Mouse (Mus musculus) right cerebral cortex, postnatal 4 days (tissue): ENCODE data around the gene Adgrg5.

Source experiments
- DNase-seq: peaks from one replicate; pipeline ENCODE4 v3.0.0-alpha.2; 2022

Gene Adgrg5

DNA sequence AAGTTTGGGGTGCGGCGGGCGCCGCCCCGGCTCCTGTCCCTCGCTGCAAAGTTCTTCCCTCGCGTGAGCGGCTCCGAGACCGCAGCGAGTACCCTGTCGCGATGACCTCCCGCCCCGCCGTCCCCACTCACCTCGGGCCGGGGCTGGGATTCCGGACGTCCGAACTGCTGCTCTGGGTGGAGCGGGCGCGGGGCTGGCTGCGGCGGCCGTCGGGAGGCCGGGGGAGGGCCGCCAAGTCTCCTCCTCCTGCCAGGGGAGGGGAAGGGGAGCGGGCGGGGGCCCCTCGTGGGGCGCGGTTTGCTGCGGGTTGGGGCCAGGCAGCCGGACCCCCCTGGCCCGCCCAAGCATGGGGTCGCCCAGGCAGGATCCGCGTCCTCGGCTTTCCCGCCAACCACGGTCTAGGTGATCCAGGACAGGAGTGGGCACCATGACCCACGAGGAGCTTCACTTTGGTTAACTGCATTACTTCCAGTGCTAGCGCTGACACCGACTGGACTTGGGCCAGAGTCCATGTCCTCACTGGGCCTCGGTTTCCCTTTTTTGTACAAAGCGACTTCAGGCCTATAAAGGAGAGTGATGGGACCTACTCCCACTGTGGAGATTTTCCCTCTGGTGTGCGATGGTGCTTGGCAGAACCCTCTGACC lies 5.5 kb upstream of the Adgrg5 start, which contains the start of gene Ccdc102a:
Ccdc102a (minus strand) TSS at position 248 of the 645 bp plus-strand sequence.
- peak; percentile 21 for DNase-seq

DNA sequence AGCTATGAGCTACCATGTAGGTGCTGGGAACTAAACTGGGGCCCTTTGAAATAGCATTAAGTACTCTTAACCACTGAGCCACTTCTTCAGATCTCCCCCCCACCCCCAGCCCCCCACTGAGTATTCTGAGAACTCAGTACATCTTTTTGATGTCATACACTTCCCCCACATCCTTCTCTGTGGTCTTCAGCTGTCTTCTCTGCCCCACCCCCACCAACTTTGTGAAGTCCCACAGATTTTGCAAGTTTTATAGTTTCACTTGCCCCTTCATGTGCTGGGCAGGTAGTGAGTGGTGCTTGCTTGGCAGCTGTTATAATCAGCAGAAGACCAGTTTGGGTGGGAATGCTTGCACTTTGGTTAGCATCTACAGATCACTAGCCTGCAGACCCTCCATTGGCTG lies 4.2 kb upstream of the Adgrg5 start:
- DNase-seq, result no peak

DNA sequence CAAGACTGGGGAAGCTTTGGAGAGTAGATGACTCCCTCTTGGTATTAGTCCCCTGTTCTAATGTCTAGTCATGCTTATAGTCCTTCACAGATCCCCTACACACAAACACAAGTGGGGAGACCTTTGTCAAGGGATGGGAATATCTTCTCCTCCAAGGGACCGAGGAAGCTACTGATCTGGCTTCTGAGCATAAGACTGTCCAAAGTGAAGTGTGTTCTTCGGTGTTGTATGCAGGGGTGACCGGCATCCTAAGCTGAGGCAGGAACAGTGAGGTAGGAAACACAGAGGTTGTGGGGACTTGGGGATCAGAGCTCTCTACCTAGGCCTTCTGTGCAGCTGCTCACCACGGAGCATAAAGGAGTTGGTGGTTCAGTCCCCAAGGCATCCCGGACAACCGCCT lies 1.3 kb upstream of the Adgrg5 start:
- DNase-seq, result no peak

DNA sequence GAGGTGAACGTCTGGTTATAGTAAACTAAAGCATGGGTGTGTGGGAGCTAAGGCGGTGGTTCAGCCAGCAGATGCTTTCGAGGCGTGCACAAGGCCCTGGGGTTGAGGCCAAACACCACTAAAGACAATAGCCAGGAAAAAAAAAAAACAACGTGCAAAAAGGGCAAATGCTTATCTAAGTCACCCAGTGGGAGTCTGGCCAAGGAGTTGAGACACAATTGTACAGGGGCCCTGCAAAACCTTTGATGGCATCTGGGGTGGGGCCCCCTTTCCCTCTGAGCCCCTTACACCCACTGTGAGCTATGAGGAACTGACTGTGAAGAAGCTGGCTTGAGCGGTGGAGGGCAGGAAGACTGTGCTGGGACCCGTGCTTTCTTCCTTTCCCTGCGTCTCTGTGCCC lies 892 bp upstream of the Adgrg5 start:
- no peak for DNase-seq

DNA sequence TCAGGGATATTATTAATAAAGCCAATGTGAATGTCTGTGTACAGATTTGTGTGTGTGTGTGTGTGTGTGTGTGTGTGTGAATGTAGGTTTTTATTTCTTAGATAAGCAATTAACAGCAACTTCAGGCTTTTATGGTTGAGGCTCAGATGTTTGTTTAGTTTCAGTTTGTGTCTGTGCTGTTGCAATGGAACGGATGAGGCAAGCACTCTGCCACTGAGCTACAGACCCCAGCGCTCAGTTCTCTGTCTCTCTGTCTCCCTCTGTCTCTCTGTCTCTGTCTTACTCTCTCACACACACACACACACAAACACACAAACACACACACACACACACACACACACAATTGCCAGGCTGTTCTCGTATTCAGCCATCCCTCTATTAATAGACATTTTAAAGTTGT lies 4.7 kb downstream of the Adgrg5 start:
- no peak for DNase-seq

DNA sequence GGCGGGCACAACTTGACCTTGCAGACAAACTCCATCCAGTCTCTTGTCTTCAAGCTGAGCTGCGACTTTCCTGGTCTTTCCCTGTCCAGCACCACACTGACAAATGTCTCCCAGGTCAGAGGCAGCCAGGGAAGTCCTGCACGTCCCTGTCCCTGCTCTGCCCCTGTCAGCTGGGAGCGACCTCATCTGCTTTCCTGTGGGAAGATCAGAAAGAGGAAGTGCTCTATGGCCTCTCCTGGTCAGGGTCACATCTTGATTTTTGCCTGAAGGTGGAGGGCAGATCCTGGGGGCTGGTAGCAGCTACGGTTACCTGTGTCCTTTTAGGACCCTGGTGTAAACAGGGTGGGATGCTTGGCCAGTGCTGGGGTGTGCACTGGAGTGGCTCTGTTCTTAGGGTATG lies 10.4 kb downstream of the Adgrg5 start:
- no peak for DNase-seq

DNA sequence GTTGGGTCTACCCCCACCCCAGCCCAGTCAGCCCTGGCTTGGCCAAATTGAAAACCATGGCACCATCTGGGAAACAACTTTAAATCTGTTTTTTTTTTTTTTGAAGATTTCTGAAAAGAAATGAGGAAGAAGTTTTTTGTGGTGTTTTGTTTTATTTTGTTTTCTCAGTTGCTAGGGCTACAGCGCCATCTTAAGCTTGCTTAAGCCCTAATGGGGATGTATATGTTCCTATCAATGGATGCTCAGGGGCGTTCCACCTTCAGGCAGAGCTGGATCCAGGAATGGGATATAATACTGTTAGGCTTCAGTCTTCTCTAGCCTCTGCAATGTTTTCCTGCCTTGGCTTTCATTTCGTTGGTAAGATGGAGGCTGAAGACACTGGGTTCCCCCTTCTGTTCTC lies 11.7 kb downstream of the Adgrg5 start:
- no peak for DNase-seq

DNA sequence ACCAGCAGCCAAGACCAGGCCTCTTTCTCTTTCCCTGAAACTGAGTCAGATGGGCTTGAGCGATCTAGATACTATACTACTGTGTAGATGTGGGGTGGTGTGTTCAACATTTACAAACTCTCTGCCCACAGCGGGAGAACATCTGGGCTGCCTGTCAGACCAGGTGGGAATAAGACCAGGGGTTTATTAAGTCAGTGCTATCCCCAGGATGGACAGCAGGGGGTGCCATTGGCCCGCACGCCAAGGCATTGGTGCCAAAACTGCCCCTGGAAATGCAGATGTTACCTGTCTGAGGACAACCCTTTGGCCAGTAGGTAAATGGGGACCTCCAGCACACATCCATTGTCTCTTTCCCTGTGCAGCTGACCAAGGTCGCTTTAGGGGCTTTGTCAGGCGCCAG lies 19.1 kb downstream of the Adgrg5 start:
- DNase-seq, result peak; percentile 70

DNA sequence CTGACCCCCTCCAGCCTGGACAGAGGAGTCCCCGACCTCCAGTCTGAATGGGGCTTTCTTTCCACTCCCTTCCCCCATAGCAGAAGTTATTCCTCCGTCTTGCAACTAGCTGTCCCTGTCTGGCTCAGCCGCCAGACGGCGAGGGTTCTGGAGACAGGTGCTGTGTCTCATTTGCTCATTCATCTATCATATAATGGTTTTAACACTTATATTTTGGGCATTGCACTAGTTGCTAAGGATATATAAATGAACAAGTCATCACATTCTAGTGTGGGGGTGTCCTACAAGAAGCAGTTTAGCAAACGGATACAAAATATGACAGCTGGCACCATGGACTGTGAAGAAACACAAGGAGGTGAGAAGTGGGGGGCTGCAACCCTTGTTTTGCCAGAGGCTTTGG lies 21.7 kb downstream of the Adgrg5 start:
- peak; percentile 54 for DNase-seq

DNA sequence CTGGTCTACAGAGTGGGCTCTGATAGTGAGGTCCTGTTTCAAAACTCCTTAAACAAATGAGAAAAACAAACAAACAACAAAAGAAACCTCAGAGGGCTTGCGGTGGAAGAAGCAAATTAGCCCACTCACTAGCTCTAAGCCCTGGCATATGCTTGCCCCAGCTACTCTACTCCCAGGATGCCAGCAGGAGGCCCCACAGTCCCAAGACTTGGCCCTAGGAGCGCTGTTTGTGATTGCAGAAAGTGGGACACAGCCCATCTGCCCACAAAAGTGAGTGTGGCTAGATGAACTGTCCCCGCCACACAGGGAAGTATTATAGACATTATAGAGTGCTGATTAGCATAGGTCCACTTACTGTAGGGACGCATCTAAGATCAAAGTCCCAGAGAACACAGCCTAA lies 24.9 kb downstream of the Adgrg5 start:
- no peak for DNase-seq

DNA sequence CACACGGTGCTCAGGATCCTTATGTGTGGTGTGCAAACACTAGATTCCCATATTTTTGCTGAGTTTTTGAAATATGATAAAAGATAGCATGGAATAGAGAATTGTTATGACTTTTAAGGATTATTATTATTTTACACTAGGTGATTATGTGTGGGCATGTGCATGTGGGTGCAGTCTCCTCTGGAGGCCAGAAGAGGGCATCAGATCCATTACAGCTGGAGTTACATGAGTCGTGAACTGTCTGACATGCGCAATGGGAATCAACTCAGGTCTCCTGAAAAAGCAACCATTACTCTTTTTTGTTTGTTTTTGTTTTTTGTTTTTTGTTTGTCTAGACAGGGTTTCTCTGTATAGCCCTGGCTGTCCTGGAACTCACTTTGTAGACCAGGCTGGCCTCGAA lies 25.5 kb downstream of the Adgrg5 start:
- no peak for DNase-seq

DNA sequence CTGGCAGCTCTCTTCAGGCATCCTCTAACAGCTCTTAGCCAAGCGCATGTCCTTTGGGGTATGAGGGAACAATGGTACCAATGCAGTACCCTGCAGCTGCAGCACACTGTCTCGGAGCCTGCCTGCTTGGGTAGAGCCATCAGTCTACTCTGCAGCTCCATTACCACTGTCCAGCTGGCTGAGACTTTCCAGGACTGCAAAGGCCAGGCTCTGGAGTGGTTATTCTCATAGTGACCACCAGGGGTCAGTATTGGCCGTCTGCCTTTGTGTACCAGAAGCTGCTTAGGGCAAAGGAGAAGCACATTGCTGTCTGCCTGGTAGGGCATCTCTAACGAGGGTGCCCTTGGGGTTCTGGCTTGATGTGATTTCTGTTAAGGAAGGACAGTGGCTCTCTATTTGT lies 26.6 kb downstream of the Adgrg5 start:
- DNase-seq, result peak; percentile 57

DNA sequence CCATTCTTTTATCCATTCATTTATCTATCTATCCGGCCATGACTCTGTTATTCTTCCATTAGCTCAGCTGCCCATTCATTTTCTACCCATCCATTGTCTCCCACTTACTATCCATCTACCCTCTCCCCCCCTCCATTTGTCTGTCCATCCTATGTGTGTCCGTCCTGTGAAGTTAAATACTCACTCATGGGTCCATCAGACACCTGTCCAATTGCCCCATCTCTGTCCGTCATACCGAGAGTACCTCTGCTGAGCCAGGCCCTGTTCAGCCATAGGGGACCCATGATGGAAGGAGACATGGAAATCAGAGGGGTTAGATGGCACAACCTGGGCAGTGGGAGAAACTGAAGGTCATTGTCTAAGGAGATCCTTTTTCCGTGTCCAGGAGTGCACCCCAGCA lies 27.0 kb downstream of the Adgrg5 start:
- no peak for DNase-seq

DNA sequence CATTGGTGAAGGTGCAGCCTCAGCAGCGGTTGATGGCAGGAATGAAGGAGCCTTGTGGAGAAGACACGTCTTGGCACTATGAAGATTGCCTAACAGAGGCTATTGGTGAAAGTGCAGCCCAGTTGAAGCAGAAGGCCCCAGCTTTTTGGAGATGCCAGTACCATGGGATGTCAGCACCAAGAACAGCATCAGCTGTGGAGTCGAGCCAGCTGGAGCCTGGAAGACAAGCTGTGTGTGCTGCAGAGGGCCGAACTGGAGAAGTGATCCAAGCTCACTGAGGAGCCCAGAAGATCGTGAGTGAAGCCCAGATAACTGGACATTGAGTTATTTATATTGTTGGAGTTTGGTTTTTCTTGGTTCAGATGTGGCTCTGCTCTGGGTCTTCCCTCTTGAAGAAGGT lies 28.6 kb downstream of the Adgrg5 start:
- no peak for DNase-seq

DNA sequence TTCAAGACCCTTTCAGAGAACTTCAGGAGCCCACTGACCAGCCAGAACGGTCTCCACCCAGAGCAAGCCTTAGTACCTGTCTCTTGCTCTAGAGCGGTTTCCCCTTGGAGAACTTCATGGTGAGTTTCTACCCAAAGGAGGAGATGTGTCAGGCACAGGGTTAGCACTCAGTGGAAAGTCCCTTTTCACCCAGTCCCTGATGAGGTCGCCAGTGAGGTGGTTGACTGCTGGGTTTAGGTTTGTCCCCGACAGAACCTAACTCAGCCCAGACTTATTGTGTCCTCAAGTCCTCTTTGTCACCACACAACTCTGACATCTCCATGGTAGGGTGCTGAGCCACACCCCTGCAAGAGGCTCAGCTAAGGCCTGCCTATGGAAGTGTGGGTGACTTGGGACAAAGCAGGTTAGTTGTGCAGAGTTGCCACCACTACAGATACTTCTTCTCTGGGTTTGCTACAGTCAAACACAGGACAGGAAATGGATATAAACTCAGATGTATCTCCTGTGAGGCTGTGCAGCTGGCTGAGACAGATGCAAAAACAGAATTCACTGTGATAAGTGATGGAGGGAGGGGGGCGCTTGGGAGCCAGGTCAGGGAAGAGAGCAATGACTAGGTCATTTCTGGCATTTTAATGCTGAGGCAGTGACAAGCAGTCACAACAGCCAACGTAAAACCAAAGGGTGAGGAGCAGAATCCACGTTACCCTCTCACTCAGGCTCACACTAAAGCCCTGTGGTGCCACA lies 30.3 kb downstream of the Adgrg5 start:
- no peak for DNase-seq

DNA sequence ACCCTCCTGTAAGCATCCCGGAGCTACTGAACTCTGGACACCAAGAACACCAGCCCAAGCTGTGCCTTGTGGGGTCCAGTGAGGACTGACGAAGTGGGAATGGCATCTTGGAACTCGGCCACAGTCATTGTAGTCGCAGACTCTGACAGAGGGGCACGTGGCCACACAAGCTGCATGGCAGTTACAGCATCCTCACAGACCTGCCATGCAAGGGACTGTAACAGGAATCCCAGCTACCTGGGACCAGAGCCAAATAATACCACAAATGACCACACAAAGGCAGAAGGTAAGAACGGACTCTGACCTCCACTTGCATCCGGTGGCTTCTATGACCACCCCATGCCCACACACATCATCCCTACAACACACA lies 30.9 kb downstream of the Adgrg5 start:
- DNase-seq, result peak; percentile 46

DNA sequence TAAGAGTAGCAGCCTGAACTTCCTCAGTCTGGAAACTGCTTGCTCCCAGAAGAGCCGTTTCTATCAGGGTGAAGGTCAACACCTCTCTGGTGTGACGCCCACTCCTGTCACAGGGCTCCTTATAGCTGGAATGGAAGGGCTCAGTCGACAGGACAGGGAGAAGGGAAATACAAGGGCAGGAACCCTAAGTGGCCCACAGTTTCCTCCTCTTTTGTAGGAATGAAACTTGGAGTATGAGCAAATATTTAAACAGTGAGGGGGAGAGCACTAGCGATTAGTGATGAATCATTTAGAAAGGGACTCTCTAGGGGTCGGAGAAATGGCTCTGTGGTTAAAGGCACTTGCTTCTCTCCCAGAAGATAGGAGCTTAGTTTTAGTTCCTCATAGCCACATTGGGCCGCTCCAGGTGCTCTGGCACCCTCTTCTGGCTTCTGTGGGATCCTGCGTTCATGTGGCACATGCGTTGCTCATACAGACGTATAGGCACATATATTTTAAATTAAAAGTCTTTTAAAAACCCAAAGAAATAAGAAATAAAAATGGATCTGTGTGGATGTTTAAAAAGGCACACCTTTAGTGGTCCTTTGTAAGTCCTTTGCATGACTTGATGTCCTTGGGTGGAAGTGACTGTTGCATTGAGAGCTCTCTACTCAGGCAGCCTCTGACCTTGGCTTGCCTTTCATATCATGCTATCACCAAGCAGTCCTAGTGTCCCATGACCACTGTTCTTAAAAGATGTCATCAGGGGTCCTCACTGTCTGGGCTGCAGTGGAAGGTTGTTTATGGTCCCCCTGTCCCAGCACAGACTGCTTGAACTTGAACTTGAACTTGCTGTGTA lies 31.6 kb downstream of the Adgrg5 start:
- peak; percentile 56 for DNase-seq

DNA sequence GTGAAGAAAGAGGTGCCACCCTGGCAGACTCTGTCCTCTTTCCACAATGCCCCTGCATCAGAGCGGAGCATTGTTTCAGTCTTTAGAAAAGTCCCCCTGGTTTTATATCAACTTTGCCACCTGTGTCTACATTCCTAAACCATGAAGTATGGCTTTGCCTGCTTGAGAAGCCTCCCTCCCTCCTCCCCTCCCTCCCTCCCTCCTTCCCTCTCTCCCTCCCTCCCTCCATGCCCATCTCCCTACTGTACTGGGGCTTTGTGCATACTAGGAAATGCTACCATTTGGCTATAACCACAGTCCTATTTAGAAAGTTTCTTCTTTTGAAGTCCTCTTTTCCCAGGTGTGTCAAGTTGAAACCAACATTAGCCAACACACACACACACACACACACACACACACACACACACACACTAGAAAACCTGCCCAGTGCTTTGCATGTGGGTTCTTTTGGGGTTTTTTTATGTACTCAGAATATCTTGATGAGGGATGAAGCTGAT lies 32.6 kb downstream of the Adgrg5 start:
- no peak for DNase-seq

DNA sequence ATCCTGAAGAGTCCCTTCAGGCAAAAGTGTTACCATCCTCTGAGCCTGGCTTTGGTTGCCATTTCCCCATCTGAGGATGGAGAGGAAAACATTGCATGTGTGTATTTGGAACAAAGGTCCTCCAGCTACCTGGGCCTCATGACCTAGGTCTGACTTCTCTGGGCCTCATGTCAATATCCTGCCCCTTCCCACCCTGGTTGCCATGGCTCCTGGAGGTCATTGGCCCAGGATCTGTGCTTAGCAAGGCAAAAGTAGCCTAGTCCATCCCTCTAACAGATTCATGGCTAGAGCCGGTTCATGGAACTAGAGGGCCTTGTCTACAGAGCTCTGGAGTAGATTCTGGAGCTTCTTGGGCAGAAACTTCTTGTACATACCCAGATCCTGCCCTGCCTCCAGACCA lies 38.7 kb downstream of the Adgrg5 start:
- no peak for DNase-seq

DNA sequence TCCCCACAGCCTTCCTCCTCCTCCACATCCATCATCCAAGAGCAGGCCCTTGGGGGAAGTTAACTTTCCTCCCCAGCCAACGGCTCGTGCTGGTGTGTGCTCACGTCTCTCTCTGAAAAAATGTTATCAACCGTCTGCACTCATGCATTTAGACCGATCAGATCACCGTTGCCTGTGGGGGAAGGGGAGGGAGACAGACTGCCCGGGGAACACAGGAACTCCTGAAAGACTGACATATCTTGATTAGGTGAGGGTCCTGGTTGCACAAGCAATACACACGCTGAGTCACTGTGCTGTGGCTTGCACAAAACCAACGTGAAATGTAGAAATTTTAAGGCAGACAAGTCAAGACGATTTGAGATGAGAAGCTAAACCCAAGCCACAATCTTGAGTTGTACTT lies 41.3 kb downstream of the Adgrg5 start:
- no peak for DNase-seq

DNA sequence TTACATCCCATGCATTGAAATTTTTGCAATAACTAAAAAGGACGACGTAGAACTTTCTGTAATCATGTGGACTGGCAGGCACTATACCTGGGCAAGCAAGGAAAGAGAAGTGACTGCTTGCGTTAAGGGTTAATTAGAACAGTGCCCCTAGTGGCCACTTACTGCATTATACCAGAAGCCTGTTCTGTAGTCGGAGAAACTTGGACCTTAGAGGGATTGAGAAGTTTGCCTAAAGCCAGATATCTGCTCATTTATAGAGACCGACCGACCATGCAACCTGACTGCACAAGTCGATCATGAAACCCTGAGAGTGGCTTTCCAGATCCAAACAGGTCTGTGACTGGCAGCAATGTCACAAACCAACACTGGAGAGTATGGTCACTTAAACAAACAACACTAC lies 43.1 kb downstream of the Adgrg5 start:
- peak; percentile 49 for DNase-seq

DNA sequence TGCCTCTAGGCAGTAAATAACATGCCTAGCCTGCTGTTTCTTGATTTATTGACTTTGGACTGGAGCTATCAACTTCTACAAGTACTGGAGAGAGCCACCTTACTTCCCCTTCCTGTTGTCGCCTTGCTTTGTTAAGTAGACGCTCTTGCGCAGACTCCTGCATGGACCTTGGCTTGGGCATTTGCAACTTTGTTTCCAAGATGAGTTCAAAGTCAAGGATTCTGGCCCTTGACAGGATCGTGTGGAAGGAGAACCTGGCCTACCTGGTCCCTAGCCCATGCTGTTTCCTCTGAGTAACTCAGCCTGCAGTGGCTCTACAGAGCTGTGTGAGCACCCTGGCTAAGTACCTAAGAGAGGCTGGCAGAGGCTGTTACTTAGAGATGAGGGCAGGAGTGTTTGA lies 43.6 kb downstream of the Adgrg5 start:
- no peak for DNase-seq

DNA sequence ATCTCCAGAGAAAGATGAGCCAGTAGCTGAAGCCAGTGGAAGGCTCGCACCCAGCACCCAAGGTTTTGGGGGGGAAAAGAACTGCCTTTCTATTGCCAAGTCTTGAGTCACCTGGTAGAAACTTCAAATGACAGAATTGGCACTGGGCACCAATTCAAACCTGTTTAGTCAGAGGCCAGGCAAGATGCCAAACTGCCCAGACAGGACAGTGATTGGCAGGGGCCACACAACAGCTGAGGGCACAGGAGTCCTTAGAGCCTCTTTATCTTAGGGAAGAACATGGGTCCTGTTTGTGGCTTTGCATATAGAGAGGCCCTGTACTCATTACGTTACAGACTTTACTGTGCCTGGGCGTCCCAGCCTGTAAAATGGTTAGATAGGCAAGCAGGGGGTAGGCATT lies 44.1 kb downstream of the Adgrg5 start:
- no peak for DNase-seq

DNA sequence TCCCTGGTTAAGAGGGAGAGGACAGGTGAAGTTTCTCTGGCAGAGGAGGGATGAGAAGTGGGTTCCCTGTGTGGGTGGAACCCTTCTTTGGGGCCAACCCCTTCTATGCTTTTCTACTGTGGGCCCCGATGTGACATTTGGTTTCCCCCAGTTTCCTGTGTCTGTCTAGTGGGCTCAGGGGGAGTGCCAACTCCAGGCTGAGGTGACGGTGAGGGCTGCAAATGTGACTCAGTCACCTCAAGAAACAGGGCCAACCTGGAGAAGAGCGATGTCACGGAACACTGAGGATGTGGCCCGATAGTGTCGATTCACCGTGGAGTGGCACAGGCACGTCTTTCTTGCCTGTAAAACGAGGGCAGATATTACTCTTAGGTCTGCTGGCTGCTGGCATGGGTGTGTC lies 49.8 kb downstream of the Adgrg5 start:
- DNase-seq, result no peak
